Mouse (Mus musculus) midbrain, embryonic 13.5 days (tissue): ENCODE data around the gene Nt5e. TPM values are rescaled to one million over a fixed set of nuclear protein-coding genes. Genes with fewer than 3 reads are reported as not detected.

Experiments
- ATAC-seq: fragments of 200-750 bp; cut with Nextera tagmentation; 2 replicates; pipeline ENCODE4 v1.8.0; 2017; ENCODE audit warnings: mild to moderate bottlenecking, moderate TSS enrichment, moderate library complexity
- H3K27ac ChIP-seq: fragments of 300-500 bp; sonication (generic); 2 replicates; pipeline ENCODE4 v1.5.1; 2015; ENCODE audit warnings: inconsistent platforms, mild to moderate bottlenecking, moderate library complexity
- H3K27me3 ChIP-seq: fragments of 300-500 bp; sonication (generic); 2 replicates; pipeline ENCODE4 v1.6.1; 2015; ENCODE audit warnings: mild to moderate bottlenecking, inconsistent platforms
- H3K36me3 ChIP-seq: fragments of 300-500 bp; sonication (generic); 2 replicates; pipeline ENCODE4 v1.6.1; 2015; ENCODE audit warnings: mild to moderate bottlenecking, inconsistent platforms
- H3K4me1 ChIP-seq: fragments of 300-500 bp; sonication (generic); replicated peaks from 2 replicates; pipeline ENCODE4 v1.6.1; 2015; ENCODE audit warnings: inconsistent platforms
- H3K4me2 ChIP-seq: fragments of 300-500 bp; sonication (generic); replicated peaks from 2 replicates; pipeline ENCODE4 v1.6.1; 2015; ENCODE audit warnings: moderate library complexity, mild to moderate bottlenecking, inconsistent platforms
- H3K4me3 ChIP-seq: fragments of 300-500 bp; sonication (generic); replicated peaks from 2 replicates; pipeline ENCODE4 v1.5.1; 2015; ENCODE audit warnings: mild to moderate bottlenecking, inconsistent platforms
- H3K9ac ChIP-seq: fragments of 300-500 bp; sonication (generic); replicated peaks from 2 replicates; pipeline ENCODE4 v1.6.1; 2015; ENCODE audit warnings: mild to moderate bottlenecking, inconsistent platforms
- H3K9me3 ChIP-seq: fragments of 300-500 bp; sonication (generic); 2 replicates; pipeline ENCODE4 v1.6.1; 2016; ENCODE audit warnings: mild to moderate bottlenecking, inconsistent platforms
- WGBS: fragments of 180-500 bp; shearing (Covaris S2); methylation state at CpG from one replicate; pipeline ENCODE4 v1.1.7; 2015; 5-methylcytosine and 5-hydroxymethylcytosine counted together
- polyA plus RNA-seq: library from polyadenylated mRNA; unstranded; fragments of >200 nt; fragmentation: Nextera tagmentation; extraction: Ambion mirVana; gene quantifications from 2 replicates; pipeline ENCODE4 v1.2.1, GENCODE M21; 2015

Gene Nt5e
- polyA plus RNA-seq, 1 experiment from 2014 or later = 0.39 TPM

DNA sequence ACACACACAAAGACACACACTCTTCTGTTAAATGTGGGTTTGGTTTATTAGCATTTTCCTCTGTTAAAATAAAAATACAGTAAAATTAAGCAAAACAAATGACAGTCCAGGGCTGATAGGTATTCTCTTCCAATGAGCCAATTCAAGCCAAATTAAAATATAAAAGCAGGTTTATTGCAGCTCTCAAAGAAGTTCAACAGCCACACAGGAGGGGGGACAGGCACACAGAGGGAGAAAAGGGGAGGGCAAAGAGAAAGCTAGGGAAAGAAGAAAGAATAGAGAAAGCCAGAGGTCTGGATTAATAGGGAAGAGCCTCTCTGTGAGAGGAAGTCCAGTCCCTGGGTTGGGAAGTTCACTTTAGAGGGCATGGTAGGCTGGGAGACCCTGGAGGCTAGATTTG is 7.8 kb upstream of the Nt5e start:
- H3K4me3 ChIP-seq = no peak overlapping the region
- no peak overlapping the region for H3K9ac ChIP-seq
- no peaks in the 10 kb centered on the region for H3K9me3 ChIP-seq
- H3K36me3 ChIP-seq = no peaks in the 10 kb centered on the region
- H3K4me2 ChIP-seq = no peak overlapping the region
- H3K27ac ChIP-seq = no peak overlapping the region
- no peaks in the 10 kb centered on the region for H3K4me1 ChIP-seq
- ATAC-seq = no peak
- H3K27me3 ChIP-seq = no peaks in the 10 kb centered on the region

DNA sequence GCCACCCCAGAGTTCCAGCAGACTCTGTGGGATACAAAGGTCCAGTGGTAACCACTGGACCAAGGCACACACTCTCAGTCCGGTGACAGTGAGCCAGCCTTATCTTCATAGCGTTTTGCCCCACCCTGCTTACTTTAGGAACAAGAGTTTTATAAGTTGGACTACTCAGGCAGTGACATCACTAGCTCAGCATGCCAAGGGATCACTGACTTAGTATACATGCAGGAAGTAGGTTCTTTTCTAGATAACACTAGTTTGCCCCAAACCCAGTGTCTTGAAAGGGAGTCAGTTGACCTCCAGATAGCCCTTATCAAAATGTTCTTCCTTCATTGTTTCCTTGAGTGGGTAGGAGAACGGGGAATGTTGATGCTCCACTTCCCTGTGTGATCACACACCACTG is 2.4 kb upstream of the Nt5e start:
- ATAC-seq = no peak
- peaks cover 14% of the 10 kb centered on the region; the same call in 1 of the 2 replicates for H3K4me1 ChIP-seq
- no peak overlapping the region for H3K4me2 ChIP-seq

DNA sequence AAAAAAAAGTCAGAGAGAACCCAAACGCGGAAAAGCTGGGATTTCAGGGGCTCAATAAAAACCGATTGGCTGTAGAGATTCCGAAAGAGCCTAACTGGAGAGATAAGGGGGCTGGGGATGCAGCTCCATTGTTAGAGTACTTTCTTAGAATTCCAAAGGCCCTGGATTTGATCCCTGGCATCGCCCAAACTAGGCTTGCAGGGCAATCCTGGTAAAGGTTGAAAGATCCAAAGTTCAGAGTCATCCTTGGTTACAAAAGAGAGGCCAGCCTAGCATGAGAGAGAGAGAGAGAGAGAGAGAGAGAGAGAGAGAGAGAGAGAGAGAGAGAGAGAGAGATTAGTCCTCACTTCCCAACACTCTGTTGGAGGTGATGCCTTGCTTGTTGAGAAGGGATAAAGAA is 1.7 kb downstream of the Nt5e start:
- H3K9ac ChIP-seq = no peak overlapping the region
- no peaks in the 10 kb centered on the region for H3K9me3 ChIP-seq
- H3K4me2 ChIP-seq = no peak overlapping the region
- no peak overlapping the region for H3K4me3 ChIP-seq
- H3K4me1 ChIP-seq = peaks cover 23% of the 10 kb centered on the region
- H3K36me3 ChIP-seq = no peaks in the 10 kb centered on the region
- no peak overlapping the region for H3K27ac ChIP-seq
- 8% methylated on average over 5 of the region's 5 CpGs for WGBS
- ATAC-seq = no peak
- peaks cover 53% of the 10 kb centered on the region for H3K27me3 ChIP-seq

More for the DNA sequence above, 2.4 kb upstream of the Nt5e start:
- H3K4me3 ChIP-seq = no peak overlapping the region
- 88% methylated on average over 3 of the region's 3 CpGs for WGBS
- no peaks in the 10 kb centered on the region for H3K36me3 ChIP-seq
- H3K9ac ChIP-seq = no peak overlapping the region
- H3K9me3 ChIP-seq = no peaks in the 10 kb centered on the region
- no peak overlapping the region for H3K27ac ChIP-seq
- peaks cover 36% of the 10 kb centered on the region for H3K27me3 ChIP-seq

DNA sequence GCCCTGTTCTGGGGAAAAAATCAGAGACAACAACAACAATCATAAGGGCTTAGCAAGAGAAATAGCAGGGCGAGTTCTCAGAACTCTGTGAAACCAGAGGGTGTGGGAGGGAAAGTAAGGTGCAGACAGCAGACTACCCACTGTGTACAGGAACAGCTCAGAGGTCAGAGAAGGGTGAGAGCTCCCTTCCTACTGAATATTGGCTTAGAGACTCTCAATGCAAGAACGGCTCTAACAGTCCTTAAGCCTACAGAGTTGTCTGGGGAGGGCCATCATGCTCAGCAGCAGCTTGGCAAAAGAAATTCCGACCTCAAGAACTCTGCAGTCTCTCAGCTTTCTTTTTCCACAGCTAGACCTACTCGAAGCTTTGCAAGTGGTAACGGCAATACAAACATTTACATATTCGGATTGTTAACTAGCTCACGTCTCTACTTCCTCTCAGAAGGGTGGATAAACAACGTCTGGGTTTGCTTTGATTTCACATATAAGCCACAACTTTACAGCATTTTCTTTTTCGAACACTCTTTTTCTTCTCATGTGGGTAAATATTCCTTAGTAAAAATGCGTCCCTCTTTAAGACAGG is 2.3 kb downstream of the Nt5e start:
- no peak for ATAC-seq
- Histone ChIP-seq H3K27me3 (peaks cover 53% of the 10 kb centered on the region), H3K9ac (no peak overlapping the region)

DNA sequence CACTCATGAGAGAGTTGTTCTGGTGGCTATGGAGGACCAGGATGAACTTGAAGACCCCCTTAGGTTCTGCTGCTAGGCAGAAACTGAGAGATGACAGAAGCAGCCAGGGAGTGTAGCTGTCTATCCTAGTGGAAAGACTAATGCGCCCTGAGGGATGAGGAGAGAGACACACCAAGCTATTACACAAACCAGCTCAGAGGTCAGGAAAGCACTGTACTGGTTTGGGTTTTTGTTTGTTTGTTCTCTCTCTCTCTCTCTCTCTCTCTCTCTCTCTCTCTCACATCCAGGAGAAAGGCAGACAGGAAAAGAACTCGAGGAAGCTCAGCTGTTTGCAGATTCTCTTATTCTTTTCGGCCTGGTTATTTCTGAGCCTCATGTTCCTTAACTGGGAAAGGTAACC is 3.3 kb downstream of the Nt5e start:
- 82% methylated on average over 3 of the region's 3 CpGs for WGBS
- H3K9me3 ChIP-seq = no peaks in the 10 kb centered on the region
- no peak for ATAC-seq
- no peaks in the 10 kb centered on the region for H3K36me3 ChIP-seq
- no peak overlapping the region for H3K4me3 ChIP-seq
- peaks cover 23% of the 10 kb centered on the region for H3K4me1 ChIP-seq
- H3K9ac ChIP-seq = no peak overlapping the region
- peaks cover 51% of the 10 kb centered on the region for H3K27me3 ChIP-seq
- H3K4me2 ChIP-seq = no peak overlapping the region
- H3K27ac ChIP-seq = no peak overlapping the region

More for the DNA sequence above, 2.3 kb downstream of the Nt5e start:
- no peak overlapping the region for H3K4me3 ChIP-seq
- WGBS = 40% methylated on average over 10 of the region's 10 CpGs
- no peak overlapping the region for H3K27ac ChIP-seq
- H3K9me3 ChIP-seq = no peaks in the 10 kb centered on the region
- H3K4me1 ChIP-seq = peaks cover 23% of the 10 kb centered on the region
- H3K4me2 ChIP-seq = no peak overlapping the region
- no peaks in the 10 kb centered on the region for H3K36me3 ChIP-seq

DNA sequence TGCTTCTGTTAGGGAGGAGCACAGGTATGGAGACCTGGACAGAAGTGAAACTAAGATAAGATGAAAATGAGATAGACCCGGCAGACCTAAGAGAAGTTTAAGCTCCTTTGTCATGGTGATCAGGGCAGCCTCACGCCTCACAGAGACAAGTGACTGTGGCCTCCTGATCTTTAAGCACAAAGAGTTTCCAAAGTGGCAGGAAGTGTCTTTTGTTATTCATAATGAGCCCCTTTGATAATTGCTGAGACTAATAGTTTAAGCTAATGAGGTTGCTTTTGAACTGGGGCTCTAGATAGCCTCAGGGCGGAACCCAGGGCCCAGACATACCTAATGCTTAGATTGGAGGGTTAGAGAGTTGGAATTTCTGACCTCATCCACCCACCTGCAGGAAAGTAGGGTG is 5.5 kb downstream of the Nt5e start:
- 10% methylated on average over 3 of the region's 3 CpGs for WGBS
- H3K27ac ChIP-seq = no peak overlapping the region
- peaks cover 38% of the 10 kb centered on the region for H3K27me3 ChIP-seq
- no peaks in the 10 kb centered on the region for H3K36me3 ChIP-seq
- no peak overlapping the region for H3K4me3 ChIP-seq
- no peak for ATAC-seq
- H3K4me1 ChIP-seq = peaks cover 17% of the 10 kb centered on the region
- no peaks in the 10 kb centered on the region for H3K9me3 ChIP-seq
- H3K9ac ChIP-seq = no peak overlapping the region
- H3K4me2 ChIP-seq = no peak overlapping the region

DNA sequence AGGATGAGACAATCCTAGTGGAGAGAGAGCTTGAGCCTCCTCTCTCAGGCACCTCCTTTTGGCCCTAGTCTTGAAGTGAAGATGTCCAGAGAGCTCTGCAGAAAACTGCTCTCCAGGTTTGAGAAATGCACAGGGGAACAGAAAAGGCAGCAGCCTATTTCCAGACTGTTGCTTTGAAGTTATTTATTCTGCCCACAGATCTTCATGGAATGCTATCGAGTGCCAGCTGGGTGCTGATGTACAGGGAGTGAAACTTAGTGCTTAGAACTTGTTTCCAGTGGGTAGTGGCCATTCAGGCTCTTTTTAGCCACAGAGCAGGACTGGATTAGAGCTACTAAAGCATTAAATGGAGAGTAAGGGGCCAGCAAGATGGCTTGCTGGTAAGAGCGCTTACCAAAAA is 8.8 kb downstream of the Nt5e start:
- Histone ChIP-seq H3K36me3 (no peaks in the 10 kb centered on the region), H3K27ac (no peak overlapping the region), H3K9ac (no peak overlapping the region), H3K9me3 (no peaks in the 10 kb centered on the region), H3K4me3 (no peak overlapping the region), H3K4me2 (no peak overlapping the region), H3K4me1 (peaks cover 9% of the 10 kb centered on the region), H3K27me3 (peaks cover 5% of the 10 kb centered on the region)
- whole genome bisulfite sequencing = 78% methylated on average over 1 of the region's 2 CpGs
- ATAC-seq = no peak

DNA sequence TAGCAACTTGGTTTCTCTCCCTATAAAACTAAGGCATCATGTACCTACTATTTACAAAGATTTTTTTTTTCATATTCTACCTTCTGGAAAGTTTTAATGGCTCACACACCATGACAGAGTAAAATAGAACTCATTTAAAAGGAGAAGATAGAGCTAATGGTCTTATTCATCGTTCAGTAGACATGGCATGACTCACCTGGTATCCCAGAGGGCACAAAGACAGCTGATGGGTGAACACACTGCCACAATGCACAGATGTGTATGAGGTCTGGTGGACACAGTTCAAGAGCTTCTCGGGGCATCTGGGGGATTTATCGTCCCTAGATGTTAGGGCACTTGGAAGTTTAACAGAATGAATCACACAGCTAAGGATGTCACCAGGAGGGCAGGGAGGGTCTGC is 13.8 kb downstream of the Nt5e start:
- H3K27me3 ChIP-seq = no peaks in the 10 kb centered on the region
- no peak overlapping the region for H3K4me2 ChIP-seq
- ATAC-seq = no peak
- H3K27ac ChIP-seq = no peak overlapping the region
- H3K9me3 ChIP-seq = no peaks in the 10 kb centered on the region
- H3K4me3 ChIP-seq = no peak overlapping the region
- no peaks in the 10 kb centered on the region for H3K36me3 ChIP-seq
- H3K4me1 ChIP-seq = no peaks in the 10 kb centered on the region
- WGBS = 84% methylated on average over 3 of the region's 3 CpGs
- H3K9ac ChIP-seq = no peak overlapping the region

DNA sequence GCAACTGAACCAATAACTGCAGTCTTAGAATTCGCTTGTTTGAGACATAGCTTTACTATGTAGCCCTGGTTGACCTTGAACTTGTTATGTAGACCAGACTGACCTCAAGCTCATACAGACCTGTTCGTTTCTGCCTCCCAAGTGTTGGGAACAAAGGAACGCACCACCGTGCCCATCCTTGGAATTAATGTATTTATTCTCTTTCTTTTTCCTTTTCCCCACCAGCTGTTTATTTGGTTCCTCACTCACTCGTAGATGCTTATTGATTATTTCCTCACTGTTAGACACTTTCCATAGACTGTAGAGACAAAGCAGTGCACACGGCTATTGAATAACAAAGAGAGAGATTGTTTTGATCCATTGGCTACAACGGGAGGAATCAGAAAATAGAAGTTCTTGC is 15.2 kb downstream of the Nt5e start:
- Histone ChIP-seq H3K9ac (no peak overlapping the region), H3K4me1 (no peaks in the 10 kb centered on the region), H3K27ac (no peak overlapping the region), H3K36me3 (no peaks in the 10 kb centered on the region), H3K27me3 (no peaks in the 10 kb centered on the region), H3K9me3 (no peaks in the 10 kb centered on the region), H3K4me3 (no peak overlapping the region), H3K4me2 (no peak overlapping the region)
- no peak for ATAC-seq
- WGBS = 45% methylated on average over 7 of the region's 7 CpGs

DNA sequence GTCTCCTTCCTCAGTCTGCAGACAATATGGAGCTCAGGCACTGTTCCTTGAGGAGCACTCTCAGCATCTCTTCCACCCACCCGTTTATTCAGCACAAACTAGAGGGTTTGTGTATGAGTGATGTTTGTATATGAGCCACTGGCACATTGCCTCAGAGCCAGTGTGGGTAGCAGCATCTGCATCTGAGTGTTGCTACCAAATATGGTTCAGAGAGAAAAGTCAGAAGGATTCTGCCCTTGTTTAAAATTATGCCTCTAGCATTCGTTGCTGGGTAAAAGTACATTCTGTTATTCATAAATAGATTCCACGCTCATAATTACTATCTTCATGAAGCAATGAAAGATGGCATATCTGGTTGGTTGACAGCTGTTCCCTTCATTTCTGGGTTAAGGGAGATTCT is 15.7 kb downstream of the Nt5e start:
- no peaks in the 10 kb centered on the region for H3K27me3 ChIP-seq
- ATAC-seq = no peak
- no peak overlapping the region for H3K27ac ChIP-seq
- H3K4me1 ChIP-seq = no peaks in the 10 kb centered on the region
- no peak overlapping the region for H3K4me3 ChIP-seq
- no peak overlapping the region for H3K9ac ChIP-seq
- H3K36me3 ChIP-seq = no peaks in the 10 kb centered on the region
- H3K4me2 ChIP-seq = no peak overlapping the region
- 77% methylated on average over 3 of the region's 3 CpGs for WGBS
- H3K9me3 ChIP-seq = no peaks in the 10 kb centered on the region

DNA sequence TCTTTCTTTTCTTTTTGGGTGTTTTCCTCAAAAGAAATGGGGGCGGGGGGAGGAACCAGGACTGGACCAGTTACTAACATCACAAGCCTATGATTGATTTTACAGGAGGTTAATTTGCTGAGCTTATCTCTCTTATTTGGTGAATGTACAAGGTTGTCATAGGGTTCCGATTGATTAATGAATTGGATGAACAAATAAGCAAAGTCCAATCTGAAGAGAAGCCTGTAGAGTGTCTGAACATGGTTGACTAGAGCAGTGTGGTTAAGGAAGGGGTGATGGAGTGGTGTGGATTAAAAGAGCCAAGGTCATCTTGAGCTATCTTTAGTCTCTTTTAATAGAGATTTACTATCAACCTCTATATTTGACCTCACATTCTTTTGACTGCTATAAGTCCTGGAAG is 17.4 kb downstream of the Nt5e start:
- 92% methylated on average over 2 of the region's 2 CpGs for WGBS
- Histone ChIP-seq H3K27me3 (no peaks in the 10 kb centered on the region), H3K9ac (no peak overlapping the region), H3K4me3 (no peak overlapping the region), H3K4me1 (no peaks in the 10 kb centered on the region), H3K36me3 (no peaks in the 10 kb centered on the region), H3K9me3 (no peaks in the 10 kb centered on the region), H3K27ac (no peak overlapping the region), H3K4me2 (no peak overlapping the region)
- ATAC-seq = no peak

DNA sequence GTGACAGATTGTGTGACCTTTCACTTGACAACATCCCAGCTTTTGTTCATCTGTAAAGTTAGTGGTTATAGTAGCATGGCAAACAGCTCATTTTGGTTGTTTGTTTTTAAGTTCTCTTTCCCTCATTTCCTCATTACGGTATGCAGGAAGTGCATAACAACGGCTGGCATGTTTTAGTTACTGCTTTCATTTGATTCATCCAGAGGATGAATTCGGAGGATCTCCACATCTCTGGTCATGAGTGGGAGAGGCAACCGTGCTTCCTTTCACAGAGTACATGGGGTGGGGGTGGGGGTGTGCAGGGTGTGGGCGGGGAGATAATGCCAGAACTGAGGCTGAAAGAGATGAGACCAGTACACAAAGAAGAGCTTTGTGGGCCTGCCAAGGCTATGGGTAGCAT is 19.9 kb downstream of the Nt5e start:
- ATAC-seq = no peak
- H3K36me3 ChIP-seq = no peaks in the 10 kb centered on the region
- H3K4me1 ChIP-seq = no peaks in the 10 kb centered on the region
- H3K4me2 ChIP-seq = no peak overlapping the region
- 79% methylated on average over 5 of the region's 5 CpGs for WGBS
- no peak overlapping the region for H3K27ac ChIP-seq
- H3K9ac ChIP-seq = no peak overlapping the region
- no peaks in the 10 kb centered on the region for H3K9me3 ChIP-seq
- H3K27me3 ChIP-seq = no peaks in the 10 kb centered on the region
- H3K4me3 ChIP-seq = no peak overlapping the region

DNA sequence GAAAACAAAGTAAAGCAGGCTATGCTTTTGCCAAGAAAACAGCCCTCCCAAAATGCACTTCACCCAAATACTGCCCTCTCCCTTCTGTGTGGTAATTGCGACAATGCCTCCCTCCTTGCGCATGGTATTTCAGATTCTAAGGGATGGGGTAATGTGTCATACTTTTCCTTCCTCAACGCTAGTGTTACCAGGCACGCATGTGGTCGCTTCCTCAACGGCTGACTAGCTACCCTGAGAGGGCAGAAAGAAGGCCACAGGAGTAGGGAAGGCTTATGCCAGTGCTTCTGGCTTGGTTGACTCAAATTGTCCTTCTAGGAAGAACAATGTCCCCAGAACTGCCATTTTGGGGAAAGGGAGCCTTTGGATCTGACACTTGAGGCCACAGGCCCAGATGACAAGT is 21.6 kb downstream of the Nt5e start:
- Histone ChIP-seq H3K4me1 (peaks cover 7% of the 10 kb centered on the region), H3K27ac (no peak overlapping the region), H3K4me3 (no peak overlapping the region), H3K9ac (no peak overlapping the region), H3K36me3 (no peaks in the 10 kb centered on the region), H3K27me3 (no peaks in the 10 kb centered on the region), H3K4me2 (no peak overlapping the region), H3K9me3 (no peaks in the 10 kb centered on the region)
- ATAC-seq = no peak
- 84% methylated on average over 6 of the region's 6 CpGs for WGBS
